Mouse (Mus musculus): Measurements from ENCODE around the gene Gstm6. TPM values are rescaled to one million over a fixed set of nuclear protein-coding genes. Genes with fewer than 3 reads are reported as not detected.
"Not testable (repeated sequence)": the region's sequence is repeated elsewhere in the genome, so short reads cannot be mapped to it uniquely, and the experiment has no call there.

Gene Gstm6
- polyA plus RNA-seq, 1 experiment, result 0.15 TPM

DNA sequence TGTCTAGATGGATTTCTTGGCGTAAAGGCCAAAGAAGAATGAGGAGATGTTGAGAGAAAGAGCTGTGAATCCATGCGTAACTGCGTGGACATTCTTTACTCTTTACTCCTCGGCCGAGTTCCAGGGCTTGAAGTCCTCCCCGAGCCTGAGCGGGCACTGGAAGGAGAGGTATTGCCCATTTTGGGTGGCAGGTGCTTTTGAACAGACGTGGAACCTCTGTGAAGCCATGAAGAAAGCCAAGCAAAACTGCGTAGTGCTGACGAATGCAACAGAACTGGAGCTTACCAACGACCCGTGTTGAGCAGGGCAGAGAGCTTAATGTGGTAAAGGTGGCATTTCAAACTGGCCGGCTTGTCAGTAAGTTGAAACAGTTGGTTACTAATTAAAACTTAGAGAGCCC is 44.9 kb downstream of the Gstm6 start:
- Histone ChIP-seq H3K4me3 (ENCODE audit: extremely low read depth, insufficient read depth, insufficient read length) (no peak overlapping the region), H3K4me1 (ENCODE audit: control insufficient read depth, insufficient read depth, insufficient read length) (no peaks in the 10 kb centered on the region), H3K27me3 (ENCODE audit: control insufficient read depth, insufficient read depth, low read length) (0 out of 2 replicates have a peak, but pooled peaks cover 1% of the 10 kb centered on the region), H3K27ac (ENCODE audit: insufficient read depth, low read length) (no peak overlapping the region), H3K36me3 (ENCODE audit: control insufficient read depth, insufficient read depth, low read length) (no peaks in the 10 kb centered on the region)
- no peak for TF ChIP-seq CTCF (IDR thresholded peaks at IDR 0.05; ENCODE audit: extremely low read depth, insufficient read depth, insufficient read length, insufficient replicate concordance)
- no peak for TF ChIP-seq POLR2A (IDR thresholded peaks at IDR 0.05; ENCODE audit: low read depth, low read length)
- DNase-seq (ENCODE audit: low read depth in 1 of 2, low spot score in 2 of 2), result no peak
- 93% methylated on average over 13 of the region's 13 CpGs for WGBS

DNA sequence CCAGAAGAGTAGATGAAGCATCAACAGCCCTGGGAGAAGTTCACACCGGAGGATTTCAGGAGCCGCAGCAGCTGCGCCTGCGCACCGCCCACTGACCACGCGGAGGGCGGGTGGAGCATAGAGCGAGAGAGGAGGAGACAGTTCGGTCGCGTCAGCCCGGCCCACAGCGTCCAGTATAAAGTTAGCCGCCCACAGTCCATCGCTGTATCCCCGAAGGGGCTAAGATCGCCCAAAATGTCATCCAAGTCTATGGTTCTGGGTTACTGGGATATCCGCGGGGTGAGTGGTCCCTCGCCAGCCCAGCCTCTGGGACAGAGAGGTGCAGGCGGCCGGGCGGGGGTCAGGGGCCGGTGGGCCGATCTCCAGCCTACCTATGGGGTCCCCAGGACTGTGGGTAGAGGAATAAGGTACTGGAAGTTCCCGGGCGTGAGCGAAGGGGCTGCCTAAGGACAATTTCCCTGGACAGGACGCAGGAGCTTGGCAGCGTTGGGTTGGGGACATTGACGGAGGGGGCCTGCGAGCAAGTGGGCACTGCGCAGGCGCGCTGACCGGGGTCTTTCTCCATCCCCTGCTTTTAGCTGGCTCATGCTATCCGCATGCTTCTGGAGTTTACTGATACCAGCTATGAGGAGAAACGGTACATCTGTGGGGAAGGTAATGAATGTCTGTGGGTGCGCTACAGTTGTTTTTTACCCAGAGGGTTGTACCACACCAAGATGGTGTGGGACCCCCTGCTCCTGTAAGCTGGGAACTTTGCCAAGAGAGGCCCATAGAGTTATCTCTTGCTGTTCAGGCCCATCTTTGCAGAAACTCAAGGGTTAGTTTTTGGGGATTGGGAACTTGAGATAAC is 47.6 kb downstream of the Gstm6 start, which contains the start of gene Gstm5:
Gstm5 (plus strand) TSS at position 102 of the 850 bp plus-strand sequence.
- 12% methylated on average over 40 of the region's 40 CpGs for WGBS

DNA sequence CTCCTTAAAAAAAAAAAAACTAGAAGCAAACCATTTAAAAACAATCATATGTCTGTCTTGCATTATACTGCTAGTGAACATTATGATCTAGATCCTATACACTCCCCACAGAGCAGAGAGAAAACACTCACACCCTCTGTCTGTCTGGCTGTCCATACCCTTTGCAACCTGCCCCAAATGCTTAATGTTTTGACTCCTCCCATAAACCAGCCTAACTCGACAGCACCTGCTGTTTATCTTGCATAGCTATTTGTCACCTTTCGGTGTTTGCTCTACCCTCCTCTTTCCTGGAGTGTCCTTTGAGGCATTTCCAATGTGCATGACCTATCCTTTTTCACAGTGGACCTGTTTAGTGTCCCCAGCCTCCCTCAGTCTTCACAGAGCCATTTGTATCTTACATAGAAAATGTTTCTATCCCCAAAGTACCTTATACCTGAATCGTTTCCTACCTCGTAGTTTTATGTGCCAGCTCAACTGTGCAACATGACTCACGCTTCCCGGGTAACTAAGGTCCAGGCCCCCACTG is 48.3 kb downstream of the Gstm6 start:
- TF ChIP-seq CTCF (IDR thresholded peaks at IDR 0.05; ENCODE audit: extremely low read depth, insufficient read depth, insufficient read length, insufficient replicate concordance) (no peak), POLR2A (IDR thresholded peaks at IDR 0.05; ENCODE audit: low read depth, low read length) (no peak)
- DNase-seq (ENCODE audit: low read depth in 1 of 2, low spot score in 2 of 2), result no peak
- Histone ChIP-seq H3K36me3 (ENCODE audit: control insufficient read depth, insufficient read depth, low read length) (no peaks in the 10 kb centered on the region), H3K27me3 (ENCODE audit: control insufficient read depth, insufficient read depth, low read length) (0 out of 2 replicates have a peak, but pooled peaks cover 1% of the 10 kb centered on the region), H3K4me1 (ENCODE audit: control insufficient read depth, insufficient read depth, insufficient read length) (no peaks in the 10 kb centered on the region), H3K27ac (ENCODE audit: insufficient read depth, low read length) (no peak overlapping the region), H3K4me3 (ENCODE audit: extremely low read depth, insufficient read depth, insufficient read length) (peak overlapping the region; percentile 57; the same call in 1 of the 2 replicates)
- WGBS, result 15% methylated on average over 6 of the region's 6 CpGs

More for the DNA sequence above, 47.6 kb downstream of the Gstm6 start, which contains the start of gene Gstm5:
- no peak within 1 kb of the TSS; the same call in 1 of the 2 replicates for H3K27ac ChIP-seq (ENCODE audit: insufficient read depth, low read length)
- peak within 1 kb of the TSS; percentile 57 for H3K4me3 ChIP-seq (ENCODE audit: extremely low read depth, insufficient read depth, insufficient read length)
- no peak for TF ChIP-seq CTCF (IDR thresholded peaks at IDR 0.05; ENCODE audit: extremely low read depth, insufficient read depth, insufficient read length, insufficient replicate concordance)
- no peak for TF ChIP-seq POLR2A (IDR thresholded peaks at IDR 0.05; ENCODE audit: low read depth, low read length)
- no peaks in the 10 kb centered on the region for H3K36me3 ChIP-seq (ENCODE audit: control insufficient read depth, insufficient read depth, low read length)
- no peaks in the 10 kb centered on the region for H3K4me1 ChIP-seq (ENCODE audit: control insufficient read depth, insufficient read depth, insufficient read length)
- peak in 1 of 2 experiments; percentile 14 for DNase-seq (ENCODE audit: low read depth in 1 of 2, low spot score in 2 of 2)
- H3K27me3 ChIP-seq (ENCODE audit: control insufficient read depth, insufficient read depth, low read length), result 0 out of 2 replicates have a peak, but pooled peaks cover 1% of the 10 kb centered on the region

DNA sequence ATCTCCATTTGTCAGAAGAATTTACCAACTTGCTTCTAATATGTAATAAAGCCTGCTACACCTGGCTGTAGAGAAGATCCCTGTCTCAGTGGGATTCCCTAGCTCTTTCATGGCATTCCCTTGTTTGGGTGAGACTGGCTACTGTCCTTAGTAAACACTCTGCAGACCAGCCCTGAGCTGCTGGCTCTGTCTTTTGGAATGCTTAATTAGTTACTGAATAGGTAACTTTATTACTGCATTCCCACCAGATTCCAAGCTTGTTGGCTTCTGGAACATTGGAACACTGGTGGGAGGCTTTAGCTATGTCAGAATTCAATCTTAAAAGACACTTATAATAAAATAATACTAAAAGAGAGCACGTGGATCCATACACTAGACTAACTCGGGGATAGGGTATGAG is 54.3 kb downstream of the Gstm6 start:
- H3K4me1 ChIP-seq (ENCODE audit: control insufficient read depth, insufficient read depth, insufficient read length); H3K4me3 ChIP-seq (ENCODE audit: extremely low read depth, insufficient read depth, insufficient read length); H3K27me3 ChIP-seq (ENCODE audit: control insufficient read depth, insufficient read depth, low read length); H3K36me3 ChIP-seq (ENCODE audit: control insufficient read depth, insufficient read depth, low read length); H3K27ac ChIP-seq (ENCODE audit: insufficient read depth, low read length); DNase-seq (ENCODE audit: low read depth in 1 of 2, low spot score in 2 of 2): not testable (repeated sequence)
- WGBS, result 73% methylated on average over 2 of the region's 2 CpGs

Other genes with a start within 250 kb of the Gstm6 start
- gene Ahcyl1, start 247.2 kb downstream of the Gstm6 start, polyA plus RNA-seq (2012; rRNA removed), result 22.7 and 23.9 TPM in 2 replicates
- 46.3 and 50.4 TPM in 2 replicates for gene Csf1, start 183.3 kb downstream of the Gstm6 start, polyA plus RNA-seq (2012; rRNA removed)
- gene Eps8l3, start 66.5 kb downstream of the Gstm6 start, polyA plus RNA-seq (2012; rRNA removed), result 0.04 TPM in 1 of 2 replicates, not detected in the other
- 5.9 and 6.4 TPM in 2 replicates for gene Gstm5, start 47.9 kb downstream of the Gstm6 start, polyA plus RNA-seq (2012; rRNA removed)
- 1.1 and 1.4 TPM in 2 replicates for gene Gstm7, start 11.9 kb downstream of the Gstm6 start, polyA plus RNA-seq (2012; rRNA removed)
- not detected in 2 replicates for gene Gstm3, start 25.5 kb upstream of the Gstm6 start, polyA plus RNA-seq (2012; rRNA removed)
- 16.9 and 20.2 TPM in 2 replicates for gene Gstm2, start 42.7 kb upstream of the Gstm6 start, polyA plus RNA-seq (2012; rRNA removed)
- 82.6 and 98.9 TPM in 2 replicates for gene Gstm1, start 74.2 kb upstream of the Gstm6 start, polyA plus RNA-seq (2012; rRNA removed)
- gene Gstm4, start 101.1 kb upstream of the Gstm6 start, polyA plus RNA-seq (2012; rRNA removed), result 4.6 and 5.7 TPM in 2 replicates
- 92.9 and 111 TPM in 2 replicates for gene Ampd2, start 142.9 kb upstream of the Gstm6 start, polyA plus RNA-seq (2012; rRNA removed)
- 0.16 and 0.18 TPM in 2 replicates for gene Gnat2, start 149.0 kb upstream of the Gstm6 start, polyA plus RNA-seq (2012; rRNA removed)
- gene Gnai3, start 202.4 kb upstream of the Gstm6 start, polyA plus RNA-seq (2012; rRNA removed), result 11.3 and 11.6 TPM in 2 replicates
- gene Gpr61, start 211.1 kb upstream of the Gstm6 start, polyA plus RNA-seq (2012; rRNA removed), result 0.06 TPM in 1 of 2 replicates, not detected in the other
- 6.2 and 8.3 TPM in 2 replicates for gene Amigo1, start 242.6 kb upstream of the Gstm6 start, polyA plus RNA-seq (2012; rRNA removed)

Measured in spleen, adult 2 months (tissue).